Mouse (Mus musculus) testis, adult 2 months (tissue): ENCODE data around the gene Fnip2.

Experiments used
- CTCF ChIP-seq: fragments of 200-500 bp; IDR thresholded peaks from 2 replicates; pipeline ENCODE4 v1.5.1; 2012; ENCODE audit warnings: low read depth, mild to moderate bottlenecking, inconsistent platforms, low read length, moderate library complexity; ENCODE audit not compliant: control insufficient read depth, insufficient read depth, insufficient replicate concordance
- POLR2A ChIP-seq: fragments of 200-500 bp; IDR thresholded peaks from 2 replicates; pipeline ENCODE4 v1.6.1; 2012; ENCODE audit warnings: low read depth, mild to moderate bottlenecking, inconsistent platforms, low read length, moderate library complexity; ENCODE audit not compliant: control insufficient read depth

DNA sequence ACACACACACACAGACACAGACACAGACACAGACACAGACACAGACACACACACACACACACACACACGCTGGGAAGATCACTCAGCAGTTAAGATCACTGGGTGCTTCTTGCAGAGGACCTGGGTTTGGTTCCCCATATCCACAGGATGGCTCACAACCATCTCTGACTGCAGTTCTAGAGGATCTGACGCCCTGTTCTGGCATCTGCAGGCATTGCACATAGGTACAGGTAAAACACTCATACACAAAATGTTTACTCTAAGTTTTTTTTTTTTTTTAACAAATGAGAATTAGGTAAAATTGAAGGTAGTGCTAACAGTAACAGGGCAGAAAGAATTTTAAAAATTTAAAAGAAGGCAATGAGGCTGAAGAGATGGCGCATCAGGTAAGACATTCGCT lies 121.5 kb downstream of the Fnip2 start:
- TF ChIP-seq POLR2A = no peak
- TF ChIP-seq CTCF = no peak
